Mouse (Mus musculus): ENCODE data around the gene Sv2b.

GRCm38 (mm10) chr7:75207965-75208644 is 101.0 kb downstream of the Sv2b start:
- no peak for TF ChIP-seq CTCF (IDR thresholded peaks at IDR 0.05; ENCODE audit: extremely low read depth, insufficient read length, insufficient replicate concordance, low read depth, low read length)
- TF ChIP-seq POLR2A (IDR thresholded peaks at IDR 0.05; ENCODE audit: low read depth, low read length): no peak

All from small intestine, adult 2 months (tissue).